Mouse (Mus musculus): ENCODE data around the gene Apba2. TPM values are rescaled to one million over a fixed set of nuclear protein-coding genes. Genes with fewer than 3 reads are reported as not detected.
A peak's percentile ranks its signal among the peaks of the same experiment; 100 is the strongest.

Apba2 gene
- polyA plus RNA-seq, 1 experiment: 0.65 TPM

DNA sequence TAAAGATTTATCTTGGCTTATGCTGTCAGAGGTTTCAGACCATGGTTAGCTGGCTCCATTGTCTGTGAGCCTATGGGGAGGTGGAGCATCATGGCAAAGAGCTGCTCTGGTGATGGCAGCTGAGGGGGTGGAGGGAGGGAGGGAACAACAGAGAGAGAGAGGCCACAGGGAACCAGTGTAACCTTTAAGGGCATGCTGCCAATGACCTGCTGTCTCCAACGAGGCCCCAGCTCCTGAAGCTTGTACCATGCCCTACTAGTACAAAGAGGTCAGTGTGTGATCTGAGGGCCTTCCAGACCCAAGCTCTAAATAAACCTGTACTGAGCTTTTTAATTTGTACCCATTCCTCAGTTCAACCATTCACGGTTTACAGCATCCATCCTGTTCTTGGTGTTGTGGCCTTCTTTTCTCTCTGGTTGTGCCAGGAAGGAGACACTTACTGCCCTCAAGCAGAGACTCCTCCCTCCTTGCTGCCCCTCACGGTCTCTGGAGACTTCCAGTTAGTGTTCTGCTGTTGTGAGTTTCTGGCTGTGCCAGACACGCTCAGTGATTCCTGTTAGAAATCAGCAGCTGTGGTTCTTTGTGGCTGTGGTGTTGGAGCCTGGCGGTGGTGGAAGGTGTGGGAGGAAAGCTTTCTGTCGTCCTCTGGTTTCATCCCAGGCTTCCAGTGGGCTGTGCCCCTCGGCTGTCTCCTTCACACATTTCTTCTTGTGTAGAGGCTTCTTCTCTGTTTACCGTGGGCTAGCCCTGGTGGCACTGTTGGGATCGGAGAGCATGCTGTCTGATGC is 60.4 kb downstream of the Apba2 start:
- TF ChIP-seq CTCF (IDR thresholded peaks at IDR 0.05; ENCODE audit: borderline replicate concordance, insufficient read depth, low read length) (no peak), POLR2A (IDR thresholded peaks at IDR 0.05; ENCODE audit: low read depth, low read length) (no peak)
- Histone ChIP-seq H3K4me1 (ENCODE audit: control insufficient read depth, insufficient read depth, low read length) (no peaks in the 10 kb centered on the region), H3K27ac (ENCODE audit: insufficient read depth, low read length) (no peak overlapping the region), H3K4me3 (ENCODE audit: insufficient read depth, low read length) (no peak overlapping the region)

DNA sequence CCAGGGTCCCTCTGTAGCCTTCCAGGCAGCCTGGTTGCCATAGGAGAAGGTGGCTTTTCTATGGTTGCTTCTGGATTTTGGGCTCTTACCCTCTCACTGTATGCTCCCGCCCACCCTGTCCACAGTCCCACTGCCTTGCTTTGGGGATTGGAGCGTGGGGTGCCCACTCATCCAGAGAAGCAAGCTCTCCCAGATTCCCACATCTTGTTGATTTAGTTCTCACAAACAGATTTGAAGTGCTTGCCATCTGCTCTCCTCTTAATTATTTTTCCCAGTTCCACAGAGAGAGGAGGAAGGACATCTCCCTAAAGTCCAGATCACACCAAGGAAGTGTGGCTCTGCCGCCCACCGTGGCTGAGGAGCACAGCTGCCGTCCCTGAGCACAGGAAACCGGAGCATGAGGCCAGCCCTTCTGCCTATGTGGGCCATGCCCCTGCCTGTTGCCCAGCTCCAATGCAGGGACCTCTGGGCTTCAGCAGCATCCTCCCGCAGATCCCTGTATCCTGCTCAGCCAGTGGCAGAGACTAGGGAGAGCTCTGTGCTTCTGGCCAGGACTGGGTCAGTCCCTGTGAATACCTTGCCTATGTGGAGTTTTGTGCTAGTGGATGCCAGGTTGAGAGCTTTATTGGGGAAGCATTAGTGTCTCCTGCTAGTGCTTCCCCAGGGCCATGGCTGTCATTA is 63.5 kb downstream of the Apba2 start:
- Histone ChIP-seq H3K27ac (ENCODE audit: insufficient read depth, low read length) (no peak overlapping the region), H3K4me3 (ENCODE audit: insufficient read depth, low read length) (no peak overlapping the region), H3K4me1 (ENCODE audit: control insufficient read depth, insufficient read depth, low read length) (no peaks in the 10 kb centered on the region)
- no peak for TF ChIP-seq CTCF (IDR thresholded peaks at IDR 0.05; ENCODE audit: borderline replicate concordance, insufficient read depth, low read length)
- no peak for TF ChIP-seq POLR2A (IDR thresholded peaks at IDR 0.05; ENCODE audit: low read depth, low read length)

DNA sequence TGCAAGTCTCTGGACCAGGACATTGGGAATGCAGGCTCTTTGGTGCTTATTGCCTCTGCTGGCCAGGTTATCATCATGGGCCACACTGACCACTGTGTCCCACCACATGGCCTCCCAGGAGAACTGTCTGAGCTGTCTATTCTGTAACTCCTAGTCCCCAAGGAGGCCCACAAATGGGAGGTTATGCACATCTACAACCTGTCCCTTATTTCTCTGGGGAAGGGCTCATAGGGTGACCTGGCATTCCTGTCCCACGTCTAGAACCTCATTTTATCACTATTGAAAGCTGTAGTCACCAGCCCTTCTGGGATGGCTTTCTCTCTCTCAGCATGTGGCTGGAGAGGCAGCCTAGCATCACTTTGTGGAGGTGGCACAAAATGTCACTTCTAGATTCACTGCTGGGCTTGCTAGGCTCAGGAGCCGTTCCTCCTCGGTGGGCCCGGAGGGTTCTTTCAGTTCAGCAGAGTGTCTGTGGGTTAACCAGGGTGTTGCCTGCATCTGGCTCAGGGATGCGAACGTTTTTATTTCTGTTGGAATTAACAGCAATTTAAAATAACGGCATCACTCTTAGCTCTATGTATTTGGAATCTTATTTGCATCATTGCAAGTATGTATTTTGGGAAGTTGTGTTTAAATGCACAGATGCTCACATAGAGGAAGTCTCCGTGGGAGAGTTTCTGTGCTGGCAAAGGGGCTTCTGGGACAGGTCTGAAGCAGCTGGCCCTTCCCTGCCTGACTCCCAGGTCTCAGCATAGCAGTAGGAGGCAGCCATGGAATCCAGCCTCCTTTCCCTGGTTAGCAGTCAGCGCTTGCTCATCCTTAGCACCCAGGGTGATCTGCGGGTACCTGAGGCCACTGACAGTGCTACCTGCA is 65.1 kb downstream of the Apba2 start:
- H3K4me3 ChIP-seq (ENCODE audit: insufficient read depth, low read length): no peak overlapping the region
- no peak for TF ChIP-seq CTCF (IDR thresholded peaks at IDR 0.05; ENCODE audit: borderline replicate concordance, insufficient read depth, low read length)
- TF ChIP-seq POLR2A (IDR thresholded peaks at IDR 0.05; ENCODE audit: low read depth, low read length): no peak
- no peaks in the 10 kb centered on the region for H3K4me1 ChIP-seq (ENCODE audit: control insufficient read depth, insufficient read depth, low read length)
- H3K27ac ChIP-seq (ENCODE audit: insufficient read depth, low read length): no peak overlapping the region

DNA sequence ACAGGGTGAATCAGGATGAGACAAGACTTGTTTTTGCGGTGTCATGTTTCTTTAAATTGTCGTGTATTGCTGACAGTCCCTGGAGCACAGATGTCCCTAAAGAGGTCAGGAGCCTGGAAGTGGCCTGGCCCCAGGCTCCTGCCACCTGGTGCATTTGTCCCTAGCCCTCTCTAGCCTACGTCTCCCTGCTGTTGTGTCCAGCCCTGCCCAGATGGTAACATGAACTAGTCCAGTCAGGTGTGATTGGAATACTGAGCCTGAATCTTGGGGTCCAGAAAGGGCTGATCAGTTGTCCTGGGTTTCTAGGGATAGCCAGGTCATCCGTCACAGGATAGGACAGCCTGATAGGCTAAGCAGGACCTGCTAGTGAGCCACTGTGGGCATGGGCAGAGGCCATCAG is 67.2 kb downstream of the Apba2 start:
- no peak overlapping the region for H3K4me3 ChIP-seq (ENCODE audit: insufficient read depth, low read length)
- no peaks in the 10 kb centered on the region for H3K4me1 ChIP-seq (ENCODE audit: control insufficient read depth, insufficient read depth, low read length)
- no peak overlapping the region for H3K27ac ChIP-seq (ENCODE audit: insufficient read depth, low read length)
- TF ChIP-seq POLR2A (IDR thresholded peaks at IDR 0.05; ENCODE audit: low read depth, low read length) (no peak), CTCF (IDR thresholded peaks at IDR 0.05; ENCODE audit: borderline replicate concordance, insufficient read depth, low read length) (no peak)

DNA sequence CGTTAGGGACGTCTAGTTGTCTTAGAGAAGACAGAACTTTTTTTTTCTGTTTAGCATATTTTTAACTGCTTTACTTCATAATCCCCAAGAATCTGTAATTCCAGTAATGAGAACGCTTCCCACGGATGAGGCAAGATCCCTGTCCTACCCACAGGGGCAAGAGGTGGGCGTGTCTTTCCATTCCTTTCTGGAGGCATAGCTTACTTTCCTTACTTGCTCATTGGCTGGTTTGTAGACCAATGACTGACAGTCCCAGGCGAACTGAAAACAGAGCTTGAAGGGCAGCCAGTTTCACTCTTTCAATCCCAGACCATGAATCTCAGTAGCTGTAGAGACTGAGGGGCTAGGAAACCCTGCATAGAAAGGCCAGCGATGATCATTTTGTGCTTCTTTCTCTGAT is 68.2 kb downstream of the Apba2 start:
- Histone ChIP-seq H3K4me1 (ENCODE audit: control insufficient read depth, insufficient read depth, low read length) (no peaks in the 10 kb centered on the region), H3K4me3 (ENCODE audit: insufficient read depth, low read length) (no peak overlapping the region), H3K27ac (ENCODE audit: insufficient read depth, low read length) (no peak overlapping the region)
- no peak for TF ChIP-seq POLR2A (IDR thresholded peaks at IDR 0.05; ENCODE audit: low read depth, low read length)
- no peak for TF ChIP-seq CTCF (IDR thresholded peaks at IDR 0.05; ENCODE audit: borderline replicate concordance, insufficient read depth, low read length)

DNA sequence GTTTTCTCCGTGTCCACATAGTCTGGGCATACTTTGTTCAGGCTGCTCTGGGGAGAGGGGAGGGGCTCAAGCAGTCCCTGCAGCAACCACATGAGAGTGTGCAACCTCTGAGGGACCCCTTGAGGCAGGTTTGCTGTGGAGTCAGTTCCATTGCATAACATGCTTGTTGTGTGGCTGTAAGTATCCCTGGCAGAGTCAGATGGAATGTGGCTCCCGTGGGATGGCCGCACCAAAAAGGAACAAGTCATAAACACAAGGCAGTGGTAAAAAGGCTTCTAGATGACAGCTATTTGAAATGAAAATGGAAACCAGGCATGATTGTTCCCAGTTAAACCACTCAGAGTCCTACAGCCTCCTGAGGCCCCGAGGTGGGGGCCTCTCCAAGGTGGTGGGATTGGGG is 69.4 kb downstream of the Apba2 start:
- no peak overlapping the region for H3K4me3 ChIP-seq (ENCODE audit: insufficient read depth, low read length)
- no peaks in the 10 kb centered on the region for H3K4me1 ChIP-seq (ENCODE audit: control insufficient read depth, insufficient read depth, low read length)
- H3K27ac ChIP-seq (ENCODE audit: insufficient read depth, low read length): no peak overlapping the region
- TF ChIP-seq POLR2A (IDR thresholded peaks at IDR 0.05; ENCODE audit: low read depth, low read length) (no peak), CTCF (IDR thresholded peaks at IDR 0.05; ENCODE audit: borderline replicate concordance, insufficient read depth, low read length) (no peak)

DNA sequence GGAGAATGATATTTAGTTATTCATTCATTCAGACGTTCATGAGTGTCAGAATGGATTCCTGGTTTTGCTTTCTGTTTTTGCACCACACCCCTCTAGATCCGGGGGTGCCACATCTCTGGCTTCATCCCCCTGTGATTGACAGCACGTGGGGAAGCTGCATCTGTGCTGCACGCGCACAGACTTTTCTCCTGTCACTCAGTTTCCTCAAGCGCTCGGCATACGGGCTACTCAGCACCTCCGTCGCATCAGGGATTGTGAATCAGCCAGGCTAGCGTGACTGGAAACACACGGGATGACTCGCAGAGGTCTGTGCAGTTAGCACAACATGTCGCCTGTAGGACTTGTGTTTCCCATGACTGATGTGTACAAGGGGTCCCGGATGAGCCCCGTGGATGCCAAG is 72.6 kb downstream of the Apba2 start:
- Histone ChIP-seq H3K27ac (ENCODE audit: insufficient read depth, low read length) (no peak overlapping the region), H3K4me3 (ENCODE audit: insufficient read depth, low read length) (no peak overlapping the region), H3K4me1 (ENCODE audit: control insufficient read depth, insufficient read depth, low read length) (no peaks in the 10 kb centered on the region; the same call in 1 of the 2 replicates)
- no peak for TF ChIP-seq POLR2A (IDR thresholded peaks at IDR 0.05; ENCODE audit: low read depth, low read length)
- no peak for TF ChIP-seq CTCF (IDR thresholded peaks at IDR 0.05; ENCODE audit: borderline replicate concordance, insufficient read depth, low read length)

DNA sequence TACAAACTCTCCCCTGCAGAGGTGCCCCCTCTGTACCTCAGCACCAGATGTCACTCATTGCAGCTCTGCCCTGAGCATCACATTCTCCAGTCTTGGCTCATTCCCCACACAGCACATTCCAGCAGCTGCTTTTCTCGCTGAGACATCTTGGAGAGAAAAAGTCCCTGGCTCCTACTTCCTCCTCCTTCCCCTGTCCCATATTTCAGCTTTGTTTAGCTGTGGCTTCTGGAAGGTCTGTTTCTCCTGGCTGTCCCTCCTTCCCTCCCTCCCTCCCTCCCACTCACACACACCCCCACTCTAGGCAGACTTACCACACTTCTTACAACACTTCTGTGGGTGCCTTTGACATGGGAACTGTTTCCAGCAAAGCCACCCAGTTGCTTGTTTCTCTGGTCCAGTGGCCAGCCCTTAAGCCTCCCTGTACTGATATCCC is 75.0 kb downstream of the Apba2 start:
- Histone ChIP-seq H3K4me1 (ENCODE audit: control insufficient read depth, insufficient read depth, low read length) (no peaks in the 10 kb centered on the region; the same call in 1 of the 2 replicates), H3K27ac (ENCODE audit: insufficient read depth, low read length) (peak overlapping the region; percentile 66), H3K4me3 (ENCODE audit: insufficient read depth, low read length) (no peak overlapping the region)
- TF ChIP-seq CTCF (IDR thresholded peaks at IDR 0.05; ENCODE audit: borderline replicate concordance, insufficient read depth, low read length) (no peak), POLR2A (IDR thresholded peaks at IDR 0.05; ENCODE audit: low read depth, low read length) (no peak)

DNA sequence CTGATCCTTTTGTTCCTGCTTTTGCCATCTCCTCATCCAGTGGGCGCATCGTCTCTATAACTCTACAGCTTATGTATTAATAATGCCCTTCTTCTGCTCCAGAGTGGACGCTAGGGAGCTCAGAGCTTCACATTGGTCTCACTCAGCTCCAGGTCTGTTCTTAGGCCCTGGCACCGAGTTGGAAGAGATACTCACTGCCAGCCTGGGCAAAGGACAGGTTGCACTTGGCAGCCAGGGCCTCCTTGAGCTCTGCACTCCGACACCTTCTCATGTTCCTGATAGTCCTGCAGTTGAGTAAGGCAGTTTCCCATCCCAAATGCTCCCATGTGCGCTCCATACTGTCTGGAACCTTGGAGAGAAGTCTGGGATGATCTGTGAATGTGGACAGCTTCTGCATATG is 76.7 kb downstream of the Apba2 start:
- Histone ChIP-seq H3K4me3 (ENCODE audit: insufficient read depth, low read length) (no peak overlapping the region), H3K27ac (ENCODE audit: insufficient read depth, low read length) (no peak overlapping the region), H3K4me1 (ENCODE audit: control insufficient read depth, insufficient read depth, low read length) (no peaks in the 10 kb centered on the region; the same call in 1 of the 2 replicates)
- TF ChIP-seq POLR2A (IDR thresholded peaks at IDR 0.05; ENCODE audit: low read depth, low read length): no peak
- no peak for TF ChIP-seq CTCF (IDR thresholded peaks at IDR 0.05; ENCODE audit: borderline replicate concordance, insufficient read depth, low read length)

All from embryonic fibroblast, embryonic 13.5 days (primary cell).